Mouse (Mus musculus) 3T3-L1 (cell line): ENCODE data around the gene Zfp619.
"Not testable (repeated sequence)": the region's sequence is repeated elsewhere in the genome, so short reads cannot be mapped to it uniquely, and the experiment has no call there.

ENCODE experiments used
- DNase-seq: peaks from one replicate; pipeline ENCODE4 v3.0.0-alpha.2; 2015; ENCODE audit warnings: low read depth, low spot score

The Zfp619 gene

DNA sequence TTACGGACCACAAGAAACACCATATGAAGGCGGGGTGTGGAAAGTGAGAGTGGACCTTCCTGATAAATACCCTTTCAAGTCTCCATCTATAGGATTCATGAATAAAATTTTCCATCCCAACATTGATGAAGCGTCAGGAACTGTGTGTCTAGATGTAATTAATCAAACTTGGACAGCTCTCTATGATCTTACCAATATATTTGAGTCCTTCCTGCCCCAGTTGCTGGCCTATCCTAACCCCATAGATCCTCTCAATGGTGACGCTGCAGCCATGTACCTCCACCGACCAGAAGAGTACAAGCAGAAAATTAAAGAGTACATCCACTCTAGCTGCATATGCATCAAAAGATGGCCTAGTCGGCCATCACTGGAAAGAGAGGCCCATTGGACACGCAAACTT is 71.5 kb downstream of the Zfp619 start:
- not testable (repeated sequence) for DNase-seq
